Mouse (Mus musculus) urinary bladder, postnatal 0 days (tissue): ENCODE data around the gene Mcub. TPM values are rescaled to one million over a fixed set of nuclear protein-coding genes. Genes with fewer than 3 reads are reported as not detected.

ENCODE experiments used
- polyA plus RNA-seq: library from polyadenylated mRNA; unstranded; fragments of >200 nt; fragmentation: Nextera tagmentation; extraction: Ambion mirVana; gene quantifications from 2 replicates; pipeline ENCODE4 v1.2.1, GENCODE M21; 2015

Mcub gene
- 12.7 and 20.3 TPM in 2 replicates for polyA plus RNA-seq

GRCm38 (mm10) chr3:129969432-129970395 lies at the start of gene Mcub:
Gene Mcub (minus strand): TSS chr3:129970206.

GRCm38 (mm10) chr3:129901271-129901809 lies 68.7 kb downstream of the Mcub start, which contains the start of gene Casp6:
Gene Casp6 (plus strand): TSS chr3:129901425.

GRCm38 (mm10) chr3:129878405-129879021 lies 91.5 kb downstream of the Mcub start, which contains the start of gene Pla2g12a:
Gene Pla2g12a (plus strand): TSS chr3:129878606.

Other genes starting within 250 kb of the Mcub start
- gene Egf, start 214.9 kb downstream of the Mcub start, polyA plus RNA-seq: 0.41 and 1.0 TPM in 2 replicates
- gene Lrit3, start 166.2 kb downstream of the Mcub start, polyA plus RNA-seq: not detected in 2 replicates
- gene Rrh, start 147.6 kb downstream of the Mcub start, polyA plus RNA-seq: 0.35 and 0.40 TPM in 2 replicates
- 28.1 and 30.1 TPM in 2 replicates for gene Gar1, start 138.8 kb downstream of the Mcub start, polyA plus RNA-seq
- 0.22 and 0.75 TPM in 2 replicates for gene Cfi, start 134.3 kb downstream of the Mcub start, polyA plus RNA-seq
- 16.8 and 19.9 TPM in 2 replicates for gene Pla2g12a, start 91.6 kb downstream of the Mcub start, polyA plus RNA-seq
- 24.5 and 28.2 TPM in 2 replicates for gene Casp6, start 68.8 kb downstream of the Mcub start, polyA plus RNA-seq
- 24.4 and 25.8 TPM in 2 replicates for gene Sec24b, start 91.3 kb upstream of the Mcub start, polyA plus RNA-seq
- gene Col25a1, start 161.3 kb upstream of the Mcub start, polyA plus RNA-seq: 16.6 and 17.0 TPM in 2 replicates